Mouse (Mus musculus): ENCODE data around the gene Kcnh1. TPM values are rescaled to one million over a fixed set of nuclear protein-coding genes. Genes with fewer than 3 reads are reported as not detected.

The Kcnh1 gene
- polyA plus RNA-seq, 1 experiment from 2014 or later: not detected

DNA sequence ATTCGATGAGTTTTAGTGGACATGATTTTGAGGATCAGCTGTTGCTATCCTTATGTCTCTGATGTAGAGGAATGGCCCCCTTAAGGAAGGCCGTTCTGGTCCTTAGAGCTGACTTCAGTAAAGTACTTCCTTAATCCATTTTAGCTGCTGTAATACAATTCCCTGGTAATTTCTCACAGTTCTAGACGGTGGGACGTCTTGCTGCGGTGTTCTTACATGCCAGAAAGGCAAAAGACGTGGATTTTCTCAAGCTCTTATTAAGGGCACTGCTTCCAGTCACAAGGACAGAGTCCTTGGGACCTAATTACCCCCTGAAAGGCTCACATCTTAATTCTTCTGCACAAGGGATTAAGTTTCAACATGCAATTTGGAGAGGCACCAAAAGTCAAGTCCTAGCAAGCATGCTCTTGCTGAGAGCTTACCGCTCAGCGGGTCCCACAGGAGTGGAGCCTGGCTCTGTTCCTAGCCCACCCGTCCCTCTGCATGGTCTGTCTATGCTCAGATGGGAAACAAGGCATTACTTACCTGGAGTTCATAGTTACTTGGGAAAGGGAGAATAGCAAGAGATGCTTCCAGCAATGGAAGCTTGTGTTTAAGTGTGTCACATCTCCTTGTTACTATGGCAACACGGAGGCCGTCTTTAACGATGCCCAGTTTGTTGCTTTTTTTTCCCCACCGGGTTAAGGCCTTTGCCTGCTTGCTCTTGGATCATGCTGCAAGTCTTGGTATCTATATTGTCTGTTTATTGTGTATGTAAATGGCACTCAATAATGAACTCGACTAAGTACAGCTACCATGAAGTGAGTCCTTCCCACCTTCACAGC, 209.3 kb downstream of the Kcnh1 start:
- Histone ChIP-seq H3K36me3 (replicated peaks; ENCODE audit: insufficient read depth, low read length) (no peaks in the 10 kb centered on the region), H3K9ac (replicated peaks) (no peak overlapping the region), H3K4me2 (ENCODE audit: low read depth, low read length) (no peak overlapping the region), H3K27me3 (ENCODE audit: insufficient read depth, low read length) (peaks cover 36% of the 10 kb centered on the region), H3K4me3 (ENCODE audit: low read depth, low read length) (no peak overlapping the region), H3K4me1 (ENCODE audit: insufficient read depth) (no peaks in the 10 kb centered on the region), H3K27ac (ENCODE audit: low read depth) (no peak overlapping the region), H3K9me3 (ENCODE audit: low read length) (no peaks in the 10 kb centered on the region)
- ATAC-seq (no peak), DNase-seq (no peak)
- WGBS (ENCODE audit: insufficient replicate concordance): 75% methylated on average over 14 of the region's 14 CpGs
- no peak for TF ChIP-seq EP300 (IDR thresholded peaks at IDR 0.05; ENCODE audit: low read depth)
- TF ChIP-seq CTCF (IDR thresholded peaks at IDR 0.05; ENCODE audit: low read depth): no peak

DNA sequence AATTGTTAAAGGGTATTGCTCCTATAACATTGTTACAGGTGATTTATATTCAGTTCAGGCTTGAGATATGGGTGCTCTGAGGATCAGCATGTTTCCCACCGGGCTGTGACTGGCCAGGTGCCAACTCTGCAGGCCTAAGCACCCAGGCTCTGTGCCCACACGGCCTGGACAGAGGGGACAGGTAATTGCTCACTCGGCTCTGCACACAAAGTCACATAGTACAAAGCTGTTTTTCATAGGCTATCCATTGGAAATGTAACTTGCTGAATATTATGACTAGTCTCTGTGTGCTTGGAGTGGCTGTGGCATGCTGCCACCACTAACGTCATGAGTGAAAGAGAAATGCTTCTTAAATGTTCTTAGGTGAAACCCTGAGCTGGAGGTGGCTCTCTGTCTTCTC, 210.4 kb downstream of the Kcnh1 start:
- Histone ChIP-seq H3K27me3 (ENCODE audit: insufficient read depth, low read length) (peaks cover 40% of the 10 kb centered on the region), H3K27ac (ENCODE audit: low read depth) (no peak overlapping the region), H3K4me1 (ENCODE audit: insufficient read depth) (no peaks in the 10 kb centered on the region), H3K4me3 (ENCODE audit: low read depth, low read length) (no peak overlapping the region), H3K36me3 (replicated peaks; ENCODE audit: insufficient read depth, low read length) (no peaks in the 10 kb centered on the region), H3K9me3 (ENCODE audit: low read length) (no peaks in the 10 kb centered on the region), H3K9ac (replicated peaks) (no peak overlapping the region), H3K4me2 (ENCODE audit: low read depth, low read length) (no peak overlapping the region)
- ATAC-seq (no peak), DNase-seq (no peak)
- WGBS (ENCODE audit: insufficient replicate concordance): 54% methylated on average over 4 of the region's 4 CpGs
- TF ChIP-seq CTCF (IDR thresholded peaks at IDR 0.05; ENCODE audit: low read depth) (no peak), EP300 (IDR thresholded peaks at IDR 0.05; ENCODE audit: low read depth) (no peak)

GRCm38 (mm10) chr1:192402911-192403704, 212.5 kb downstream of the Kcnh1 start:
- Histone ChIP-seq H3K4me1 (ENCODE audit: insufficient read depth) (no peaks in the 10 kb centered on the region), H3K27ac (ENCODE audit: low read depth) (no peak overlapping the region), H3K4me2 (ENCODE audit: low read depth, low read length) (no peak overlapping the region), H3K9ac (replicated peaks) (no peak overlapping the region), H3K27me3 (ENCODE audit: insufficient read depth, low read length) (peaks cover 37% of the 10 kb centered on the region), H3K9me3 (ENCODE audit: low read length) (no peaks in the 10 kb centered on the region), H3K4me3 (ENCODE audit: low read depth, low read length) (no peak overlapping the region), H3K36me3 (replicated peaks; ENCODE audit: insufficient read depth, low read length) (no peaks in the 10 kb centered on the region)
- no peak for TF ChIP-seq CTCF (IDR thresholded peaks at IDR 0.05; ENCODE audit: low read depth)
- TF ChIP-seq EP300 (IDR thresholded peaks at IDR 0.05; ENCODE audit: low read depth): no peak
- WGBS (ENCODE audit: insufficient replicate concordance): 78% methylated on average over 8 of the region's 8 CpGs
- ATAC-seq (no peak), DNase-seq (no peak)

- Histone ChIP-seq H3K27me3 (ENCODE audit: insufficient read depth, low read length) (peaks cover 36% of the 10 kb centered on the region), H3K27ac (ENCODE audit: low read depth) (no peak overlapping the region), H3K4me3 (ENCODE audit: low read depth, low read length) (no peak overlapping the region), H3K9ac (replicated peaks) (no peak overlapping the region), H3K36me3 (replicated peaks; ENCODE audit: insufficient read depth, low read length) (no peaks in the 10 kb centered on the region), H3K9me3 (ENCODE audit: low read length) (no peaks in the 10 kb centered on the region), H3K4me2 (ENCODE audit: low read depth, low read length) (no peak overlapping the region), H3K4me1 (ENCODE audit: insufficient read depth) (no peaks in the 10 kb centered on the region)
- ATAC-seq (no peak), DNase-seq (no peak)
- TF ChIP-seq CTCF (IDR thresholded peaks at IDR 0.05; ENCODE audit: low read depth) (no peak), EP300 (IDR thresholded peaks at IDR 0.05; ENCODE audit: low read depth) (no peak)
- WGBS (ENCODE audit: insufficient replicate concordance): 71% methylated on average over 4 of the region's 4 CpGs
Measured at GRCm38 (mm10) chr1:192405136-192405535, 214.6 kb downstream of the Kcnh1 start.

DNA sequence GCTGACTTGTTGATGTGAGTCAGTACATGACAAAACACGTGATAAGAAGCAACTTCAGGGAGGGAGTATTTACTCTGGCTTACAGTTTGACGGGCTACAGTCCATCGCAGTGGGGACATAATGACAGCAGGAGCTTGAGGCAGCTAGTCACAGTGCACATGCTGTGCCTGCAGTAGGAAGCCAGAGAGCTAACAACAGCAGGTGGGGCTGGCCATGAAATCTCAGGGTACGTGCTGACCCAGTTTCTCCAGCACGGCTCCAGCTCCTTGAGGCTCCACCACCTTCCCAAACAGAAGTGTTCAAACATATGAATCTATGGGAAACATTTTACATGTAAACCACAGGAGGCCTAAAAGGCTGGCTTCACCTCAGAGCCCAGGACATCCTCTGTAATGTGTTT, 216.0 kb downstream of the Kcnh1 start:
- Histone ChIP-seq H3K4me3 (ENCODE audit: low read depth, low read length) (no peak overlapping the region), H3K9ac (replicated peaks) (no peak overlapping the region), H3K27me3 (ENCODE audit: insufficient read depth, low read length) (peaks cover 32% of the 10 kb centered on the region), H3K4me1 (ENCODE audit: insufficient read depth) (no peaks in the 10 kb centered on the region), H3K4me2 (ENCODE audit: low read depth, low read length) (no peak overlapping the region), H3K9me3 (ENCODE audit: low read length) (no peaks in the 10 kb centered on the region), H3K27ac (ENCODE audit: low read depth) (no peak overlapping the region), H3K36me3 (replicated peaks; ENCODE audit: insufficient read depth, low read length) (no peaks in the 10 kb centered on the region)
- whole genome bisulfite sequencing (ENCODE audit: insufficient replicate concordance): 77% methylated on average over 5 of the region's 5 CpGs
- ATAC-seq (no peak), DNase-seq (no peak)
- TF ChIP-seq CTCF (IDR thresholded peaks at IDR 0.05; ENCODE audit: low read depth) (no peak), EP300 (IDR thresholded peaks at IDR 0.05; ENCODE audit: low read depth) (no peak)

GRCm38 (mm10) chr1:192415813-192416212, 225.2 kb downstream of the Kcnh1 start:
- Histone ChIP-seq H3K4me2 (ENCODE audit: low read depth, low read length) (no peak overlapping the region), H3K36me3 (replicated peaks; ENCODE audit: insufficient read depth, low read length) (no peaks in the 10 kb centered on the region), H3K9me3 (ENCODE audit: low read length) (no peaks in the 10 kb centered on the region), H3K4me3 (ENCODE audit: low read depth, low read length) (no peak overlapping the region), H3K9ac (replicated peaks) (no peak overlapping the region), H3K4me1 (ENCODE audit: insufficient read depth) (no peaks in the 10 kb centered on the region), H3K27me3 (ENCODE audit: insufficient read depth, low read length) (peaks cover 23% of the 10 kb centered on the region), H3K27ac (ENCODE audit: low read depth) (no peak overlapping the region)
- ATAC-seq: no peak
- 56% methylated on average over 3 of the region's 3 CpGs for WGBS (ENCODE audit: insufficient replicate concordance)
- TF ChIP-seq EP300 (IDR thresholded peaks at IDR 0.05; ENCODE audit: low read depth) (no peak), CTCF (IDR thresholded peaks at IDR 0.05; ENCODE audit: low read depth) (no peak)
- no peak for DNase-seq

All from liver, postnatal 0 days (tissue).